Mouse (Mus musculus) embryonic fibroblast, embryonic 13.5 days (primary cell): ENCODE measurements around the gene Tomm34.

Experiments
- CTCF ChIP-seq: IDR thresholded peaks from 2 replicates; pipeline ENCODE4 v1.5.1; 2011; ENCODE audit warnings: mild to moderate bottlenecking, control low read depth, low read length, moderate library complexity, borderline replicate concordance; ENCODE audit not compliant: insufficient read depth
- POLR2A ChIP-seq: IDR thresholded peaks from 2 replicates; pipeline ENCODE4 v1.6.1; 2011; ENCODE audit warnings: low read depth, mild to moderate bottlenecking, control low read depth, low read length, moderate library complexity

- TF ChIP-seq POLR2A (no peak), CTCF (no peak)
These were observed 48.9 kb downstream of the Tomm34 start for GRCm38 (mm10) chr2:164022104-164022503.
